Mouse (Mus musculus) lung, postnatal 36 days (tissue): ENCODE results near the gene 1700123O20Rik.

ENCODE experiments used
- DNase-seq: peaks from one replicate; pipeline ENCODE4 v3.0.0; 2022; ENCODE audit warnings: mixed read lengths

The 1700123O20Rik gene

GRCm38 (mm10) chr14:54678657-54679304 lies 7.2 kb upstream of the 1700123O20Rik start:
- no peak for DNase-seq

GRCm38 (mm10) chr14:54682396-54682795 lies 3.6 kb upstream of the 1700123O20Rik start:
- no peak for DNase-seq

- no peak for DNase-seq
Observed at GRCm38 (mm10) chr14:54685471-54685870, 545 bp upstream of the 1700123O20Rik start.

GRCm38 (mm10) chr14:54686522-54687143 lies 617 bp downstream of the 1700123O20Rik start, which contains the start of gene Acin1:
Gene Acin1 (minus strand): TSS chr14:54686931.
- DNase-seq = peak; percentile 100

- no peak for DNase-seq
Observed at GRCm38 (mm10) chr14:54687251-54687650, 1.2 kb downstream of the 1700123O20Rik start.

GRCm38 (mm10) chr14:54695042-54695441 lies 9.0 kb downstream of the 1700123O20Rik start:
- DNase-seq = no peak

- DNase-seq = no peak
Observed at GRCm38 (mm10) chr14:54696752-54697151, 10.7 kb downstream of the 1700123O20Rik start.

- DNase-seq = no peak
Observed at GRCm38 (mm10) chr14:54698733-54699132, 12.7 kb downstream of the 1700123O20Rik start, which contains the start of gene Gm29776. Gene Gm29776 (minus strand): TSS chr14:54698833.

- DNase-seq = no peak
Observed at GRCm38 (mm10) chr14:54699586-54699985, 13.6 kb downstream of the 1700123O20Rik start.

GRCm38 (mm10) chr14:54701298-54701697 lies 15.3 kb downstream of the 1700123O20Rik start:
- DNase-seq = peak; percentile 82

GRCm38 (mm10) chr14:54703207-54703606 lies 17.2 kb downstream of the 1700123O20Rik start:
- DNase-seq = no peak

- DNase-seq = no peak
Observed at GRCm38 (mm10) chr14:54705844-54706243, 19.8 kb downstream of the 1700123O20Rik start.

- DNase-seq = no peak
Observed at GRCm38 (mm10) chr14:54706589-54707320, 20.7 kb downstream of the 1700123O20Rik start.

GRCm38 (mm10) chr14:54709054-54709453 lies 23.0 kb downstream of the 1700123O20Rik start:
- DNase-seq = no peak

GRCm38 (mm10) chr14:54712074-54712473 lies 26.1 kb downstream of the 1700123O20Rik start, which contains the start of gene Cebpe:
Gene Cebpe (minus strand): TSS chr14:54712174.
- DNase-seq = no peak

GRCm38 (mm10) chr14:54712861-54713260 lies 26.8 kb downstream of the 1700123O20Rik start:
- DNase-seq = peak; percentile 45

GRCm38 (mm10) chr14:54714121-54714520 lies 28.1 kb downstream of the 1700123O20Rik start:
- peak; percentile 87 for DNase-seq

- no peak for DNase-seq
Observed at GRCm38 (mm10) chr14:54714617-54715081, 28.6 kb downstream of the 1700123O20Rik start.

GRCm38 (mm10) chr14:54715402-54715801 lies 29.4 kb downstream of the 1700123O20Rik start:
- no peak for DNase-seq

GRCm38 (mm10) chr14:54720041-54720440 lies 34.0 kb downstream of the 1700123O20Rik start:
- DNase-seq = no peak

GRCm38 (mm10) chr14:54720654-54721350 lies 34.8 kb downstream of the 1700123O20Rik start:
- DNase-seq = no peak

- DNase-seq = no peak
Observed at GRCm38 (mm10) chr14:54721711-54722110, 35.7 kb downstream of the 1700123O20Rik start.

GRCm38 (mm10) chr14:54724049-54724448 lies 38.0 kb downstream of the 1700123O20Rik start:
- no peak for DNase-seq
